9 mouse cellular contexts compared by ENCODE assay signal in genomic region chr10:60220042-60220523, GRCm38 (mm10). TPM values are rescaled to one million over a fixed set of nuclear protein-coding genes. Genes with fewer than 3 reads are reported as not detected.
DNase-seq lines count a peak whose midpoint lies in the region; ATAC-seq and TF ChIP-seq lines count a peak whose summit lies in the region.
"Had no signal": no experiment of that assay in that cellular context is flagged by ENCODE, and none has a peak within 500 bp of the region (broad histone marks: within the 10 kb centered on the region; RNA-seq: fewer than 3 reads in every experiment).

No protein-coding gene starts in this region.

- 0 out of 2 replicates have a peak overlapping the region, but pooled peaks have one; percentile 86 for H3K27ac ChIP-seq in limb, embryonic 12.5 days
- H3K27ac ChIP-seq in limb, embryonic 10.5 days: no peak overlapping the region
- H3K27ac ChIP-seq in bone marrow macrophage, adult 2 months (ENCODE audit: insufficient read depth, low read depth, low read length): no peak overlapping the region
- no peak overlapping the region for H3K27ac ChIP-seq in neural tube, embryonic 15.5 days (replicated peaks)

- DNase-seq in limb, embryonic 10.5 days (ENCODE audit: low spot score): no peak
- no peak for DNase-seq in retina, postnatal 1 day
- no peak for DNase-seq in urinary bladder, postnatal 14 days (ENCODE audit: low spot score)
- DNase-seq: gastrocnemius, postnatal 25 days; thymus, postnatal 36 days had no signal

- no peak for ATAC-seq in limb, embryonic 12.5 days (ENCODE audit: insufficient number of reproducible peaks, insufficient read depth, low FRiP score, low TSS enrichment, low read depth)
- ATAC-seq in granulocyte monocyte progenitor cell, adult 5-6 weeks (replicated peaks; ENCODE audit: poor library complexity, severe bottlenecking): peak; percentile 36; the same call in 1 of the 2 replicates
- no peak for ATAC-seq in neural tube, embryonic 15.5 days (ENCODE audit: low FRiP score)

- no peak for TF ChIP-seq CTCF in bone marrow macrophage, adult 2 months (IDR thresholded peaks at IDR 0.05; ENCODE audit: low read depth, low read length)

- no peaks in the 10 kb centered on the region for H3K36me3 ChIP-seq in limb, embryonic 12.5 days
- no peaks in the 10 kb centered on the region for H3K36me3 ChIP-seq in limb, embryonic 10.5 days
- H3K36me3 ChIP-seq in neural tube, embryonic 15.5 days: no peaks in the 10 kb centered on the region

- TF ChIP-seq POLR2A in bone marrow macrophage, adult 2 months (IDR thresholded peaks at IDR 0.05; ENCODE audit: borderline replicate concordance, low read depth, low read length): no peak

- WGBS in limb, embryonic 12.5 days: 75% methylated on average over 5 of the region's 5 CpGs
- 75% methylated on average over 5 of the region's 5 CpGs for WGBS in limb, embryonic 10.5 days
- 79% methylated on average over 5 of the region's 5 CpGs for WGBS in neural tube, embryonic 15.5 days

- no peaks in the 10 kb centered on the region for H3K9me3 ChIP-seq in limb, embryonic 12.5 days
- H3K9me3 ChIP-seq in limb, embryonic 10.5 days (replicated peaks): no peaks in the 10 kb centered on the region
- no peaks in the 10 kb centered on the region for H3K9me3 ChIP-seq in neural tube, embryonic 15.5 days (replicated peaks)

- H3K4me1 ChIP-seq in limb, embryonic 12.5 days (replicated peaks): peaks cover 29% of the 10 kb centered on the region
- H3K4me1 ChIP-seq in limb, embryonic 10.5 days: peaks cover 30% of the 10 kb centered on the region
- H3K4me1 ChIP-seq in bone marrow macrophage, adult 2 months (ENCODE audit: control insufficient read depth, insufficient read depth, low read length): peaks cover 28% of the 10 kb centered on the region
- peaks cover 37% of the 10 kb centered on the region for H3K4me1 ChIP-seq in neural tube, embryonic 15.5 days

- H3K9ac ChIP-seq in limb, embryonic 12.5 days (replicated peaks): no peak overlapping the region
- H3K9ac ChIP-seq in neural tube, embryonic 15.5 days (replicated peaks): no peak overlapping the region

- H3K27me3 ChIP-seq in limb, embryonic 12.5 days: peaks cover 4% of the 10 kb centered on the region
- H3K27me3 ChIP-seq in limb, embryonic 10.5 days (ENCODE audit: low read depth, poor library complexity, severe bottlenecking): peaks cover 37% of the 10 kb centered on the region
- H3K27me3 ChIP-seq in neural tube, embryonic 15.5 days (replicated peaks): peaks cover 15% of the 10 kb centered on the region

- peak overlapping the region; percentile 90 for H3K4me2 ChIP-seq in limb, embryonic 12.5 days
- H3K4me2 ChIP-seq in neural tube, embryonic 15.5 days: peak overlapping the region; percentile 94; the same call in 1 of the 2 replicates

- H3K4me3 ChIP-seq in limb, embryonic 12.5 days (replicated peaks): peak overlapping the region; percentile 66; the same call in 1 of the 2 replicates
- no peak overlapping the region for H3K4me3 ChIP-seq in limb, embryonic 10.5 days
- H3K4me3 ChIP-seq in bone marrow macrophage, adult 2 months (ENCODE audit: insufficient read depth, low read length): peak overlapping the region; percentile 12; the same call in 1 of the 2 replicates
- no peak overlapping the region for H3K4me3 ChIP-seq in neural tube, embryonic 15.5 days (replicated peaks)

RNA-seq across cellular contexts. Expression of gene Chst3, which starts 1.0 kb away (rescaled TPM):
- 2.7 and 3.4 TPM in 2 replicates for polyA plus RNA-seq in limb, embryonic 12.5 days (2016; fragmentation: Nextera tagmentation; extraction: Ambion mirVana)
- polyA plus RNA-seq in limb, embryonic 10.5 days (2016; fragmentation: Nextera tagmentation; extraction: Ambion mirVana): 1.4 and 2.0 TPM in 2 replicates
- polyA plus RNA-seq in bone marrow macrophage, adult 2 months (2012; ENCODE audit: insufficient read depth, insufficient read length, missing spikeins): 0.75 and 0.80 TPM in 2 replicates
- not detected in 2 replicates for total RNA-seq in granulocyte monocyte progenitor cell, adult 5-6 weeks (2014; fragmentation: Nextera tagmentation)
- total RNA-seq in granulocyte monocyte progenitor cell, adult 5-6 weeks (2017): not detected in 2 replicates
- 1.9 and 2.0 TPM in 2 replicates for polyA plus RNA-seq in neural tube, embryonic 15.5 days (2015; fragmentation: Nextera tagmentation; extraction: Ambion mirVana)

RNA-seq across cellular contexts. Expression of gene Psap, which starts 57.3 kb away (rescaled TPM):
- polyA plus RNA-seq in limb, embryonic 12.5 days (2016; fragmentation: Nextera tagmentation; extraction: Ambion mirVana): 65.4 and 66.5 TPM in 2 replicates
- polyA plus RNA-seq in limb, embryonic 10.5 days (2016; fragmentation: Nextera tagmentation; extraction: Ambion mirVana): 36.2 and 41.0 TPM in 2 replicates
- polyA plus RNA-seq in bone marrow macrophage, adult 2 months (2012; ENCODE audit: insufficient read depth, insufficient read length, missing spikeins): 4,392 and 4,568 TPM in 2 replicates
- total RNA-seq in granulocyte monocyte progenitor cell, adult 5-6 weeks (2014; fragmentation: Nextera tagmentation): 263 and 293 TPM in 2 replicates
- total RNA-seq in granulocyte monocyte progenitor cell, adult 5-6 weeks (2017): 243 and 253 TPM in 2 replicates
- polyA plus RNA-seq in neural tube, embryonic 15.5 days (2015; fragmentation: Nextera tagmentation; extraction: Ambion mirVana): 217 and 220 TPM in 2 replicates

Comparison
In these comparisons a context has a peak if more than half of its experiments do, and no peak if none do; other contexts are left out.
1. H3K4me3 ChIP-seq: peak in limb, embryonic 12.5 days (single experiment) and bone marrow macrophage, adult 2 months (single experiment); none in limb, embryonic 10.5 days (single experiment) and neural tube, embryonic 15.5 days (single experiment).
2. RNA of gene Psap, which starts 57.3 kb away (polyA plus RNA-seq): 4,392 to 4,568 TPM in bone marrow macrophage, adult 2 months; 217 to 220 TPM in neural tube, embryonic 15.5 days, 65.4 to 66.5 TPM in limb, embryonic 12.5 days and 36.2 to 41.0 TPM in limb, embryonic 10.5 days; every median in the first group is over 10 times any median in the second.